Mouse (Mus musculus) hindbrain, embryonic 12.5 days (tissue): ENCODE measurements at regions not wholly inside any gene's neighbourhood (a gene's known extent, or its start where the extent isn't known, plus 50 kb on each side); places are given as distances from the start of the nearest gene placed in this dataset.
"Not testable (repeated sequence)": the region's sequence is repeated elsewhere in the genome, so short reads cannot be mapped to it uniquely, and the experiment has no call there.

Experiments
- ATAC-seq: fragments of 200-750 bp; cut with Nextera tagmentation; 2 replicates; pipeline ENCODE4 v1.8.0; 2017; ENCODE audit warnings: moderate TSS enrichment; ENCODE audit not compliant: low FRiP score
- H3K27ac ChIP-seq: fragments of 300-500 bp; sonication (generic); 2 replicates; pipeline ENCODE4 v1.5.1; 2016; ENCODE audit warnings: mild to moderate bottlenecking
- H3K27me3 ChIP-seq: fragments of 300-500 bp; sonication (generic); 2 replicates; pipeline ENCODE4 v1.6.1; 2016; ENCODE audit warnings: mild to moderate bottlenecking
- H3K36me3 ChIP-seq: fragments of 300-500 bp; sonication (generic); 2 replicates; pipeline ENCODE4 v1.6.1; 2016; ENCODE audit warnings: mild to moderate bottlenecking
- H3K4me1 ChIP-seq: fragments of 300-500 bp; sonication (generic); 2 replicates; pipeline ENCODE4 v1.6.1; 2016
- H3K4me2 ChIP-seq: fragments of 300-500 bp; sonication (generic); replicated peaks from 2 replicates; pipeline ENCODE4 v1.6.1; 2016; ENCODE audit warnings: mild to moderate bottlenecking
- H3K4me3 ChIP-seq: fragments of 300-500 bp; sonication (generic); 2 replicates; pipeline ENCODE4 v1.5.1; 2016; ENCODE audit warnings: mild to moderate bottlenecking
- H3K9ac ChIP-seq: fragments of 300-500 bp; sonication (generic); 2 replicates; pipeline ENCODE4 v1.6.1; 2016; ENCODE audit warnings: mild to moderate bottlenecking, moderate library complexity
- H3K9me3 ChIP-seq: fragments of 300-500 bp; sonication (generic); replicated peaks from 2 replicates; pipeline ENCODE4 v1.6.1; 2016; ENCODE audit warnings: mild to moderate bottlenecking
- WGBS: fragments of 180-500 bp; shearing (Covaris S2); methylation state at CpG from one replicate; pipeline ENCODE4 v1.1.7; 2016; 5-methylcytosine and 5-hydroxymethylcytosine counted together

- H3K27ac ChIP-seq, result no peak overlapping the region
- H3K27me3 ChIP-seq, result no peaks in the 10 kb centered on the region
- no peak overlapping the region for H3K4me3 ChIP-seq
- no peaks in the 10 kb centered on the region for H3K9me3 ChIP-seq
- ATAC-seq, result no peak
- no peak overlapping the region for H3K9ac ChIP-seq
- H3K4me1 ChIP-seq, result no peaks in the 10 kb centered on the region
- WGBS, result 71% methylated on average over 2 of the region's 2 CpGs
- no peaks in the 10 kb centered on the region for H3K36me3 ChIP-seq
- no peak overlapping the region for H3K4me2 ChIP-seq
These were observed 1468.2 kb downstream of the Zfp704 start for GRCm38 (mm10) chr3:8141664-8142084.

GRCm38 (mm10) chr3:8123641-8124040 lies 1486.2 kb downstream of the Zfp704 start:
- WGBS, result 55% methylated on average over 1 of the region's 1 CpGs

GRCm38 (mm10) chr3:8123141-8123540 lies 1486.7 kb downstream of the Zfp704 start:
- WGBS, result 66% methylated on average over 3 of the region's 3 CpGs
- Histone ChIP-seq H3K27ac (no peak overlapping the region), H3K9me3 (no peaks in the 10 kb centered on the region), H3K4me3 (no peak overlapping the region), H3K9ac (no peak overlapping the region), H3K4me1 (no peaks in the 10 kb centered on the region), H3K27me3 (no peaks in the 10 kb centered on the region), H3K36me3 (no peaks in the 10 kb centered on the region), H3K4me2 (no peak overlapping the region)
- no peak for ATAC-seq

More at GRCm38 (mm10) chr3:8123641-8124040, 1486.2 kb downstream of the Zfp704 start:
- H3K4me2 ChIP-seq, H3K27ac ChIP-seq, H3K9me3 ChIP-seq, H3K4me1 ChIP-seq, H3K36me3 ChIP-seq, H3K4me3 ChIP-seq, H3K27me3 ChIP-seq, H3K9ac ChIP-seq, ATAC-seq: not testable (repeated sequence)

GRCm38 (mm10) chr3:8098291-8098690 lies 1478.0 kb upstream of the 1700008P02Rik start:
- no peak overlapping the region for H3K27ac ChIP-seq
- no peaks in the 10 kb centered on the region for H3K36me3 ChIP-seq
- H3K9ac ChIP-seq, result no peak overlapping the region
- no peak overlapping the region for H3K4me2 ChIP-seq
- 81% methylated on average over 1 of the region's 1 CpGs for WGBS
- H3K4me1 ChIP-seq, result no peaks in the 10 kb centered on the region
- H3K4me3 ChIP-seq, result no peak overlapping the region
- no peaks in the 10 kb centered on the region for H3K9me3 ChIP-seq
- ATAC-seq, result no peak
- H3K27me3 ChIP-seq, result no peaks in the 10 kb centered on the region

GRCm38 (mm10) chr3:8084749-8085148 lies 1464.5 kb upstream of the 1700008P02Rik start:
- no peaks in the 10 kb centered on the region for H3K27me3 ChIP-seq
- 77% methylated on average over 2 of the region's 2 CpGs for WGBS
- H3K4me1 ChIP-seq, result no peaks in the 10 kb centered on the region
- no peak overlapping the region for H3K4me2 ChIP-seq
- no peak overlapping the region for H3K9ac ChIP-seq
- no peaks in the 10 kb centered on the region for H3K36me3 ChIP-seq
- H3K4me3 ChIP-seq, result no peak overlapping the region
- ATAC-seq, result no peak
- no peak overlapping the region for H3K27ac ChIP-seq
- H3K9me3 ChIP-seq, result no peaks in the 10 kb centered on the region

- Histone ChIP-seq H3K27ac (no peak overlapping the region), H3K9ac (no peak overlapping the region), H3K4me2 (no peak overlapping the region), H3K27me3 (no peaks in the 10 kb centered on the region), H3K9me3 (no peaks in the 10 kb centered on the region), H3K4me1 (no peaks in the 10 kb centered on the region), H3K4me3 (no peak overlapping the region), H3K36me3 (no peaks in the 10 kb centered on the region)
- ATAC-seq, result no peak
These were observed 1433.5 kb upstream of the 1700008P02Rik start for GRCm38 (mm10) chr3:8053711-8054110.

GRCm38 (mm10) chr3:8051167-8051566 lies 1430.9 kb upstream of the 1700008P02Rik start:
- Histone ChIP-seq H3K9me3 (no peaks in the 10 kb centered on the region), H3K4me3 (no peak overlapping the region), H3K4me2 (no peak overlapping the region), H3K4me1 (no peaks in the 10 kb centered on the region), H3K27ac (no peak overlapping the region), H3K36me3 (no peaks in the 10 kb centered on the region), H3K9ac (no peak overlapping the region), H3K27me3 (no peaks in the 10 kb centered on the region)
- ATAC-seq, result no peak
- 89% methylated on average over 4 of the region's 4 CpGs for WGBS

- H3K9ac ChIP-seq, result no peak overlapping the region
- ATAC-seq, result no peak
- H3K4me2 ChIP-seq, result no peak overlapping the region
- 80% methylated on average over 1 of the region's 1 CpGs for WGBS
- H3K36me3 ChIP-seq, result no peaks in the 10 kb centered on the region
- H3K4me1 ChIP-seq, result no peaks in the 10 kb centered on the region
- H3K27me3 ChIP-seq, result no peaks in the 10 kb centered on the region
- H3K27ac ChIP-seq, result no peak overlapping the region
- H3K9me3 ChIP-seq, result no peaks in the 10 kb centered on the region
- H3K4me3 ChIP-seq, result no peak overlapping the region
These were observed 1429.5 kb upstream of the 1700008P02Rik start for GRCm38 (mm10) chr3:8049706-8050105.

- no peaks in the 10 kb centered on the region for H3K27me3 ChIP-seq
- no peak overlapping the region for H3K4me3 ChIP-seq
- no peaks in the 10 kb centered on the region for H3K9me3 ChIP-seq
- H3K4me1 ChIP-seq, result no peaks in the 10 kb centered on the region
- no peak overlapping the region for H3K9ac ChIP-seq
- H3K4me2 ChIP-seq, result no peak overlapping the region
- no peaks in the 10 kb centered on the region for H3K36me3 ChIP-seq
- 60% methylated on average over 3 of the region's 3 CpGs for WGBS
- ATAC-seq, result no peak
- no peak overlapping the region for H3K27ac ChIP-seq
These were observed 1426.1 kb upstream of the 1700008P02Rik start for GRCm38 (mm10) chr3:8046348-8046747.

- no peaks in the 10 kb centered on the region for H3K36me3 ChIP-seq
- no peak overlapping the region for H3K4me2 ChIP-seq
- H3K27ac ChIP-seq, result no peak overlapping the region
- 43% methylated on average over 1 of the region's 1 CpGs for WGBS
- no peak overlapping the region for H3K9ac ChIP-seq
- ATAC-seq, result 0 out of 2 replicates have a peak, but pooled peaks have one; percentile 41
- H3K27me3 ChIP-seq, result no peaks in the 10 kb centered on the region
- no peak overlapping the region for H3K4me3 ChIP-seq
- H3K9me3 ChIP-seq, result no peaks in the 10 kb centered on the region
- peaks cover 14% of the 10 kb centered on the region; the same call in 1 of the 2 replicates for H3K4me1 ChIP-seq
These were observed 1416.5 kb upstream of the 1700008P02Rik start for GRCm38 (mm10) chr3:8036697-8037096.

GRCm38 (mm10) chr3:8035091-8035729 lies 1415.0 kb upstream of the 1700008P02Rik start:
- Histone ChIP-seq H3K36me3 (no peaks in the 10 kb centered on the region), H3K4me1 (peaks cover 14% of the 10 kb centered on the region; the same call in 1 of the 2 replicates), H3K4me3 (no peak overlapping the region), H3K9ac (no peak overlapping the region), H3K9me3 (no peaks in the 10 kb centered on the region), H3K27me3 (no peaks in the 10 kb centered on the region), H3K27ac (no peak overlapping the region), H3K4me2 (no peak overlapping the region)
- WGBS, result 70% methylated on average over 14 of the region's 14 CpGs
- no peak for ATAC-seq

GRCm38 (mm10) chr3:8026325-8027017 lies 1406.2 kb upstream of the 1700008P02Rik start:
- no peaks in the 10 kb centered on the region for H3K27me3 ChIP-seq
- no peak overlapping the region for H3K4me2 ChIP-seq
- no peaks in the 10 kb centered on the region for H3K36me3 ChIP-seq
- no peak overlapping the region for H3K9ac ChIP-seq
- no peak overlapping the region for H3K4me3 ChIP-seq
- 82% methylated on average over 4 of the region's 4 CpGs for WGBS
- H3K4me1 ChIP-seq, result no peaks in the 10 kb centered on the region
- no peak overlapping the region for H3K27ac ChIP-seq
- H3K9me3 ChIP-seq, result no peaks in the 10 kb centered on the region
- no peak for ATAC-seq

GRCm38 (mm10) chr3:8022654-8023053 lies 1402.4 kb upstream of the 1700008P02Rik start:
- H3K9ac ChIP-seq, result no peak overlapping the region
- H3K27ac ChIP-seq, result no peak overlapping the region
- H3K4me2 ChIP-seq, result no peak overlapping the region
- 89% methylated on average over 10 of the region's 10 CpGs for WGBS
- H3K27me3 ChIP-seq, result no peaks in the 10 kb centered on the region
- no peaks in the 10 kb centered on the region for H3K4me1 ChIP-seq
- H3K4me3 ChIP-seq, result no peak overlapping the region
- H3K9me3 ChIP-seq, result peaks cover 6% of the 10 kb centered on the region; the same call in 1 of the 2 replicates
- no peaks in the 10 kb centered on the region for H3K36me3 ChIP-seq
- no peak; the same call in 1 of the 2 replicates for ATAC-seq
